Mouse (Mus musculus): Measurements from ENCODE around the gene Chga.

DNA sequence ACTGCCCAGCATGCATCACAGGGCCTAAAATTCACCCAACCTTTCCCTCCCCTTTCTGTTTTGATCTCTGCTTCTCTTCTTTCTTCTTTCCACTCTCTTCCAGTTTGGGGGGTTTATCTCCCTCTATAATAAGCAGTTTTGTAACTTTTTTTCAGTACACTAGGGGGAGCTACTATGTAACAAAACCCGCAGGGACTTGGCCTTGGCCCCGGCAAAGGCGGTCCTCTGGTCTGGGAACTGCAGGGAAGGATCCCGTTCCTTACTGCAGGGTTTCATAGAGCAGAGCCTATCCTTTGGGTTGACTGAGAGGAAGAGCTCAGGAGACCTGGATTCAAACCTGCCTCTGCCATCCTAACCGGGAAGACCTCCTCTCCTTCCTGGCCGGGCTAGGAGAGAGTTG lies 30.0 kb upstream of the Chga start:
- TF ChIP-seq CTCF (IDR thresholded peaks at IDR 0.05; ENCODE audit: insufficient read depth, low read length): peak; percentile 29; the same call in 1 of the 2 replicates
- no peak for TF ChIP-seq POLR2A (IDR thresholded peaks at IDR 0.05; ENCODE audit: borderline replicate concordance, extremely low read depth, low read depth, low read length)

All from lung, adult 2 months (tissue).